Mouse (Mus musculus) activated CD4-positive, CD25-positive, alpha-beta regulatory T cell (primary cell): Measurements from ENCODE around the gene Drd4. TPM values are rescaled to one million over a fixed set of nuclear protein-coding genes. Genes with fewer than 3 reads are reported as not detected.

Experiments
- polyA plus RNA-seq, 2 experiments: library from polyadenylated mRNA; unstranded; fragments of 100-300 nt; shearing (Covaris generic); gene quantifications; one replicate each; pipeline ENCODE4 v1.2.1; 2017

Drd4 gene
- under 1 TPM in 1 of 2 experiments, not detected in 1; 0.06 TPM for polyA plus RNA-seq

DNA sequence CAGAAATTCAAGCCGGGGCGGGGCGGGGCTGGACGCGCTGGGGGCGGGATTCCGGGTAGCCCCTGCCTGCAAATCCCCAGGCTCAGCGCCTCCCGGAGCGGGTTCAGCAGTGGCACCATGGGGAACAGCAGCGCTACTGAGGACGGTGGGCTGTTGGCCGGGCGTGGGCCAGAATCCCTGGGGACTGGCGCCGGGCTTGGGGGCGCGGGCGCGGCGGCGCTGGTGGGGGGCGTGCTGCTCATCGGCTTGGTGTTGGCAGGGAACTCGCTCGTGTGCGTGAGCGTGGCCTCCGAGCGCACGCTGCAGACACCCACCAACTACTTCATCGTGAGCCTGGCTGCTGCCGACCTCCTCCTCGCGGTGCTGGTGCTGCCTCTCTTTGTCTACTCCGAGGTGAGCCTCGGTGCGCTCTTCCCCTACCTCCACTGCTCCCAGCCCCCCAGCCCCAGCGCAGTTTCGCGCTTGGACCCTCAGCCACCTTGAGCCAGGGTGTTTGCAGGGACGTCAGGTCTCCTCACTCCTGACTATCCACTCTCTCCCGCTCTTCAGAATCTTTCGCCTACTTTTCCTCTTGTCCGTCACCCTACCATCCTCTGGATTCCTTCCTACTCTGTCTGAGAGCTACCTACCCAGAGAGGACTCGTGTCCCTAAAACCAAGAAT lies at the start of gene Drd4:
Gene Drd4, plus strand, starts transcription at position 86 of the 662 bp plus-strand sequence.

DNA sequence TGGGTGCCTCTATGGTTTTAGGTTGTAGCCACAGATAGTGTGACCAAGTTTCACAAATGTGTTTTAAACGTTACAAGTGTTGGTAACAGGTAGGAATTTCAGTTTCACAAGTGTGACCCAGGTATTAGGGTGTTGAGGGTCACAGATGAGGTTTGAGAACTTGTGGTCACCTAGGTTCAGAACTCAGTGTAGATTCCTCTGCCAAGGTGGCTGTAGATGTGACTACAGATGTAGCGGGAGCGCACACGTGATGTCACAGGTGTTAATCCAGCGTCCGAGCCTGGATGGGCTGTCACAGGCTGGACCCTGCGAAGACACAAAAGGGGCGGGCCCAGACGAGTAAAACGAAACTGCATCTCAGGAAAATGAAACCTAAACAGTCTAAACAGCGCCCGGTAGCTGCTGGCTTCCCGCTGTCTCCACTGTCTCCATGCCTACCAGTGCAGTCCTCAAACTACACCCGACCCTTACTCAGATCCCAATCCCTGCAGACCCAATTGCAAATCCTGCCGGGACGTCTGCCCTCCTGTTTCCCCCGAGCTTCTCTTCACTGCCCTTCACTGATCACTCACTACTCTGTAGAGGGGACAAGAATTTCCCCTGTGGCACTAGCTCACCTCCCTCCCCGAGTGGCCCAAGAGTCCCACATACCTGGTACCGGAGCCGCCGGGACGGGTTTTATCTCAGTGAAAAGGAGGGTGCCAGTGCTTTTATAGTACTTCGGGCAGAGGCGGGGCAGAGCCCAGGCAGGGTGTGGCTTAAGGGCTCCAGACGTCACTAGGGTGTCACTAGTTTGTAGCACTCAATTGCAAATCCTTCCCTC lies 25.9 kb upstream of the Drd4 start, which contains the start of gene Irf7:
Gene Irf7, minus strand, starts transcription at position 743 of the 823 bp plus-strand sequence.

DNA sequence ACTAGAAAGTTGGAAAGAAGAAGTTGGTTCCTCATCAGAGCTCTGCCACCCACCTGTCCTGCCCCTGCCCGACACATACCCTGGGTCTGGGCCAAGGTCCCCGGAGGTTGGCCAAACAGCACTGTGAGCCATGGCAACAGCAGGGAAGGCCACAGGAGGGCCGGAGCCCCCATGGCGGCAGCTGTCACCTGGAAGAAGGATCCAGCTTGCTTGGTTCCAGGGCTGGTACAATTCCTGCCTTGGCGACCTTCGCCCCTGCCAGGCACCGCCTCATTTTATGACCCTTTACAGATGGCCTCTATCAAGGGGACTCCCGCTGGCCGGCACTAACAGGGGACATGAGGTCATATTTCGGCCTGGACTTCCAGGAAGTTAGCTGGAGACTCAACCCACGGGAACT lies 15.3 kb upstream of the Drd4 start, which contains the start of gene Cdhr5:
Gene Cdhr5, minus strand, starts transcription at position 241 of the 400 bp plus-strand sequence.

DNA sequence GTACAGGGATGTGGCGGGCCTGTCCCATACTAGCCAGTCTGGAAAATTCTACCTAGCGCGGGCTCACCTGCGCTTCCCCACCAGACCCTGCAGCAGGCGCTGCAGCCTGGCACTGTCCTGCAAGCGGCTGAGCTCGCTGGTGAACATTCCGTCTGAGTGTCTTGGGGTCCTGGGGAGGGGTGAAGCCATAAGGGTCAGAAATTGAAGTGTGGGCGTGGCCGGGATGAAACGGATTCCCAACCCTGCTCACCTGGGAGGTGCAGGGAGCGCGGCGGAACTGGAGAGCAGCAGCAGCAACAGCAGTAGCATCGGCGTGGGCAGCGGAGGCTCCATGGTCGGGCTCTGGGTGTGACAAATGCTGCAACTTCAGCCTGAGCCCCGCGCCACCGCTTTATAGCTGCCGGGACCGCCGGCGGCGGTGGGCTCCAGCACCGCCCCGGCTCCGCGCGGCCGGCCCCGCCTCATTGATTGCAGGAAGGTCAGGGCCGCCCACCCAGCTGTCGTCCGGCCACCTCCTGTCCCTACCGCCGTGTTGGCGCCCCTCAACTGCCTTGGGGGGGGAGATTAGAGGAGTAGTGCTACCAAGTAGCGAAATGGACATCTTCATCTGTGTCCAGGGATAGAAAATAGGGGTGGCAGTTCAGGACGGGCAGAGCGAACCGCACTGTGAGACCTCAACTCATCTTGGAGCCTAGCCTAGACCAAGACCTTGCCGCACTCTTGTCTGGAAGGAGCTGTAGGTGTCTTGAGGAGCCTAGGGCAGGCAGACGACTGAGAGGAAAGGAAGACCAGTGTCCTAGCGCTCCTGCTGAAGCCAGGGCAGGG lies 12.8 kb upstream of the Drd4 start, which contains the start of gene Sct:
Gene Sct, minus strand, starts transcription at position 368 of the 825 bp plus-strand sequence.

DNA sequence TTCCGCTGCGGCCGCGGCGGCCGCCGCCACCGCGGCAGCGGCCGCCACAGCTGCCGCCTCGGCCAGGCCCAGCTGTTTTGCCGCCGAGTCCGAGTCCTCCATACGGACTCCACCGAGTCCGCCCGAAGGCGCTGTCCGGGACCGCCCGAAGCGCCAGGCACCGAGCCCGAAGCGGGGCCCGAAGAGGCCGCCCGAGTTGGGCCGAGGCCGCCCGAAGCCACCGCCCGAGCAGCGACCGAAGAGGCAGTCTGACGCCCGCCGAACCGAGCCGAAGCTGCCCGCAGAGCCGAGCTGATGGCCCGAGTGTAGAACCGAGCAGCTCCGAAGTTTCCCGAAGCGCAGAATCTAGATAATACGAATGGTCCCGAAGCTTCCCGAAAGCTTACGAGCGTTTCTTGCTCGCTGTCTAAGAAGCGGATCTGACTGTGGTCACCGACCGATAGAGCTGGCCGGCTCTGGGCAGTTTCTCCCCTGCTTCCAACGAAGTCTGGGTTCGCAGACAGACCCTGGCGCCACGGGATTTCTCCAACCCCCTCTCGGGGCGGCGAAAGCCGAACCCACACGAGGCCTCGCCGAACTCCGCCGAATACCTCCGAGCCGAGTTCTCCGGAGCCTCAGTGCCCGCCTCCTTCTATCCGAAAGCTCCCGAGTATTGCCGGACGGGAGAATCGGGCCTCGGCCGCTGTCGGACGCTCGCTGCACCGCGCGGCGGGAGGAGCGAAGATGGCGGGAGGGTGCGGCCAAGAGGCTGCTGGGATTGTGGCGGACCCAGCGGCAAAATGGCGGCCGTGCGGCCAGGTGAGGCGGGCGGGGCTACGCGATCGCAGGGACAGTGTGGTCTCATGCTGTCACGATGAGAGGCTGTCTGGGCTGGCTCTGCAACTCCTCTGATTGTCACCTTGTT lies 35.9 kb downstream of the Drd4 start, which contains the start of the genes Deaf1 and Tmem80:
Gene Deaf1, minus strand, starts transcription at position 222 of the 904 bp plus-strand sequence.
Gene Tmem80, plus strand, starts transcription at position 271 of the 904 bp plus-strand sequence.

DNA sequence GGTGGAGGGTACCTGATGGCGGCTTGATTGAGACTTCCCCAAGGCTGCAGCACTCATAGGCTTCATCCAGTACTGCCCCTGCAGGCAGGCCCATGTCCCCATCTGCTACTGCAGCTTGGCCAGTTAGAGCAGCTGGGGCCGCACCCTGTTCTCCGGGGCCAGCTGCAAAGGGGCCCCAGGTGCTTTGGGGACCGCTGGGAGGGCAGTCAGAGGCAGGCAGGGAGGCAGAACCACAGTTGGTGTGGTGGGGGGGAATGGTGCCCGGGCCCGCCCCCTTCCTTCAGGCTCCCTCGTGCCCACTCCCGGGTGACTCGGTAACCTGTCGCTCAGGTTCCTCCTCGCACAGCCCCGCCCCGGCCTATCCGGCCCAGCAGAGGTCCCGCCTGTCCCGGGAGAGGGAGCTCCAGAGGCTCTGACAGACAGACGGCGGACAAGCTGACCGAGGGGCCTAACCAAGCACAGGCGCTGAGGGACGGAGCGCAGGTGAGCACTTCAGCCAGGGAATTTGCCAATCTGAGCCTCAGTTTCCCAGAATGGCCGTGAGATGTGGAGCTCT lies 46.8 kb downstream of the Drd4 start, which contains the start of gene Eps8l2:
Gene Eps8l2, plus strand, starts transcription at position 305 of the 556 bp plus-strand sequence.

Other genes with a start within 250 kb of the Drd4 start
- gene B4galnt4, start 230.9 kb upstream of the Drd4 start, polyA plus RNA-seq: 10 to 100 TPM in 1 of 2 experiments, 1 to 10 TPM in 1; 9.9 to 21.4 TPM
- 100 to 1,000 TPM; 238 to 385 TPM for gene Pkp3, start 213.8 kb upstream of the Drd4 start, polyA plus RNA-seq
- 100 to 1,000 TPM; 176 to 187 TPM for gene Sigirr, start 191.4 kb upstream of the Drd4 start, polyA plus RNA-seq
- not detected for gene Ano9, start 174.2 kb upstream of the Drd4 start, polyA plus RNA-seq
- gene Ptdss2, start 169.6 kb upstream of the Drd4 start, polyA plus RNA-seq: 10 to 100 TPM; 17.3 to 22.2 TPM
- 100 to 1,000 TPM; 107 to 150 TPM for gene Rnh1, start 119.1 kb upstream of the Drd4 start, polyA plus RNA-seq
- gene Hras, start 98.0 kb upstream of the Drd4 start, polyA plus RNA-seq: 10 to 100 TPM; 56.0 to 61.9 TPM
- gene Lrrc56, start 97.8 kb upstream of the Drd4 start, polyA plus RNA-seq: 1 to 10 TPM; 2.2 to 5.0 TPM
- gene Lmntd2, start 77.9 kb upstream of the Drd4 start, polyA plus RNA-seq: 1 to 10 TPM; 8.3 to 9.9 TPM
- gene Rassf7, start 76.1 kb upstream of the Drd4 start, polyA plus RNA-seq: 10 to 100 TPM; 18.6 to 23.4 TPM
- 10 to 100 TPM; 55.5 to 85.8 TPM for gene Phrf1, start 63.2 kb upstream of the Drd4 start, polyA plus RNA-seq
- 100 to 1,000 TPM; 105 to 126 TPM for gene Irf7, start 25.5 kb upstream of the Drd4 start, polyA plus RNA-seq
- gene Cdhr5, start 15.2 kb upstream of the Drd4 start, polyA plus RNA-seq: under 1 TPM in 1 of 2 experiments, not detected in 1; 0.07 TPM
- not detected for gene Sct, start 12.9 kb upstream of the Drd4 start, polyA plus RNA-seq
- gene Deaf1, start 35.7 kb downstream of the Drd4 start, polyA plus RNA-seq: 10 to 100 TPM; 48.0 to 58.2 TPM
- gene Tmem80, start 35.7 kb downstream of the Drd4 start, polyA plus RNA-seq: 10 to 100 TPM; 37.5 to 40.6 TPM
- gene Eps8l2, start 46.9 kb downstream of the Drd4 start, polyA plus RNA-seq: under 1 TPM in 1 of 2 experiments, not detected in 1; 0.09 TPM
- gene Taldo1, start 100.2 kb downstream of the Drd4 start, polyA plus RNA-seq: 100 to 1,000 TPM; 342 to 415 TPM
- gene Gatd1, start 122.1 kb downstream of the Drd4 start, polyA plus RNA-seq: 10 to 100 TPM; 72.8 to 73.0 TPM
- under 1 TPM; 0.39 to 0.96 TPM for gene Cend1, start 137.5 kb downstream of the Drd4 start, polyA plus RNA-seq
- 10 to 100 TPM; 56.7 to 57.4 TPM for gene Slc25a22, start 145.9 kb downstream of the Drd4 start, polyA plus RNA-seq
- 10 to 100 TPM; 10.4 to 10.6 TPM for gene Pidd1, start 152.0 kb downstream of the Drd4 start, polyA plus RNA-seq
- 1,000 to 10,000 TPM; 1,171 to 2,116 TPM for gene Rplp2, start 155.4 kb downstream of the Drd4 start, polyA plus RNA-seq
- 10 to 100 TPM; 88.2 to 90.1 TPM for gene Pnpla2, start 163.2 kb downstream of the Drd4 start, polyA plus RNA-seq
- under 1 TPM in 1 of 2 experiments, not detected in 1; 0.59 TPM for gene Cracr2b, start 169.1 kb downstream of the Drd4 start, polyA plus RNA-seq
- 10 to 100 TPM in 1 of 2 experiments, 1 to 10 TPM in 1; 6.6 to 10.4 TPM for gene Cd151, start 175.4 kb downstream of the Drd4 start, polyA plus RNA-seq
- 10 to 100 TPM; 33.5 to 36.8 TPM for gene Polr2l, start 183.1 kb downstream of the Drd4 start, polyA plus RNA-seq
- 1 to 10 TPM; 2.9 to 3.2 TPM for gene Tspan4, start 183.2 kb downstream of the Drd4 start, polyA plus RNA-seq
- gene Chid1, start 247.9 kb downstream of the Drd4 start, polyA plus RNA-seq: 10 to 100 TPM; 10.7 to 19.5 TPM